Mouse (Mus musculus): Measurements from ENCODE around the gene Jkamp. TPM values are rescaled to one million over a fixed set of nuclear protein-coding genes. Genes with fewer than 3 reads are reported as not detected.

Gene Jkamp
- polyA plus RNA-seq, 1 experiment from 2014 or later, result 54.9 TPM

- H3K4me3 ChIP-seq (ENCODE audit: low read depth, low read length), result no peak overlapping the region
- no peak for TF ChIP-seq CTCF (IDR thresholded peaks at IDR 0.05; ENCODE audit: low read depth)
- no peaks in the 10 kb centered on the region for H3K4me1 ChIP-seq (ENCODE audit: insufficient read depth)
- ATAC-seq (ENCODE audit: insufficient read depth), result no peak
- H3K27me3 ChIP-seq (ENCODE audit: insufficient read depth, low read length), result no peaks in the 10 kb centered on the region
- H3K36me3 ChIP-seq (ENCODE audit: insufficient read depth), result no peaks in the 10 kb centered on the region
- DNase-seq, result no peak
- 73% methylated on average over 6 of the region's 6 CpGs for WGBS
- H3K27ac ChIP-seq (ENCODE audit: low read depth), result no peak overlapping the region
- H3K9me3 ChIP-seq (ENCODE audit: low read depth, low read length), result no peaks in the 10 kb centered on the region
- H3K9ac ChIP-seq, result no peak overlapping the region
- H3K4me2 ChIP-seq, result no peak overlapping the region
Measured at GRCm38 (mm10) chr12:72115126-72115525, 29.7 kb downstream of the Jkamp start.

DNA sequence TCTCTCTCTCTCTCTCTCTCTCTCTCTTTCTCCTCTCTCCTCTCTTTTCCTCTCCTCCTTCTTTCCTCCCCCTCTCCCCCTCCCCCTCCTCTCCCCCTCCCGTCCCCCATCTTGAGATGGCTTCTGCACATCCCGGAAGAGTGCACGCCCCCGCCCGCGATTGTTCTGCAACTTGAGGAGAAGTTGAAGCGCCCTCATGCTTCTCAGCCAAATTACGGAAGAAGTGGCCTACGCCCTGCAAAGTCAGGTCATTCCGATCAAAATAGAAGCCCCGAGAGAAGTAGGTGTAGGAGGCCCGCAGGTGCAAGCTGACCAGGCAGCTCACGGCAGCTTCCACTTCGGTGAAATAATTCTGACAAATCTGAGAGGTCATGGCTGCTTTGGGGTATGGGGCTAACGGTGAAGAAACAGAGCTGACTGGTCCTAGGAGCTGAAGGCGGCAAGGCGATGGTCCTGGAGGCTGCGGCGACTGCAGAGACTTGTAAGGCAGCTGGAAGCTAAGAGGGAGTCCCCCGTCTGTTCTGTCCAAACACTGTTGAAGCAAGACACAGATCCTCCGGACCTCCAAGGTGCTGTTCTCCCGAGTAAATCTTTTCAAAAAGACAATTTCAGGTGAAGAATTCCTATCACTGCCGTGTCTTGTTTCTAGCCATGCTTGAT, 30.4 kb downstream of the Jkamp start:
- no peak overlapping the region for H3K27ac ChIP-seq (ENCODE audit: low read depth)
- no peaks in the 10 kb centered on the region for H3K9me3 ChIP-seq (ENCODE audit: low read depth, low read length)
- no peak for TF ChIP-seq CTCF (IDR thresholded peaks at IDR 0.05; ENCODE audit: low read depth)
- no peak overlapping the region for H3K4me3 ChIP-seq (ENCODE audit: low read depth, low read length)
- H3K4me2 ChIP-seq, result no peak overlapping the region
- DNase-seq (no peak), ATAC-seq (ENCODE audit: insufficient read depth) (no peak)
- no peak overlapping the region for H3K9ac ChIP-seq
- H3K27me3 ChIP-seq (ENCODE audit: insufficient read depth, low read length), result no peaks in the 10 kb centered on the region
- 65% methylated on average over 22 of the region's 23 CpGs for WGBS
- H3K36me3 ChIP-seq (ENCODE audit: insufficient read depth), result no peaks in the 10 kb centered on the region
- H3K4me1 ChIP-seq (ENCODE audit: insufficient read depth), result no peaks in the 10 kb centered on the region

- DNase-seq (no peak), ATAC-seq (ENCODE audit: insufficient read depth) (no peak)
- H3K9me3 ChIP-seq (ENCODE audit: low read depth, low read length), result no peaks in the 10 kb centered on the region
- no peaks in the 10 kb centered on the region for H3K36me3 ChIP-seq (ENCODE audit: insufficient read depth)
- H3K9ac ChIP-seq, result no peak overlapping the region
- no peaks in the 10 kb centered on the region for H3K4me1 ChIP-seq (ENCODE audit: insufficient read depth)
- no peak overlapping the region for H3K27ac ChIP-seq (ENCODE audit: low read depth)
- H3K4me3 ChIP-seq (ENCODE audit: low read depth, low read length), result no peak overlapping the region
- H3K4me2 ChIP-seq, result no peak overlapping the region
- TF ChIP-seq CTCF (IDR thresholded peaks at IDR 0.05; ENCODE audit: low read depth), result no peak
- H3K27me3 ChIP-seq (ENCODE audit: insufficient read depth, low read length), result no peaks in the 10 kb centered on the region
- 91% methylated on average over 10 of the region's 10 CpGs for WGBS
Measured at GRCm38 (mm10) chr12:72129203-72129602, 43.8 kb downstream of the Jkamp start.

- DNase-seq (no peak), ATAC-seq (ENCODE audit: insufficient read depth) (no peak)
- no peaks in the 10 kb centered on the region for H3K27me3 ChIP-seq (ENCODE audit: insufficient read depth, low read length)
- 81% methylated on average over 4 of the region's 4 CpGs for WGBS
- no peak overlapping the region for H3K9ac ChIP-seq
- no peak overlapping the region for H3K4me3 ChIP-seq (ENCODE audit: low read depth, low read length)
- no peak overlapping the region for H3K27ac ChIP-seq (ENCODE audit: low read depth)
- no peaks in the 10 kb centered on the region for H3K4me1 ChIP-seq (ENCODE audit: insufficient read depth)
- H3K36me3 ChIP-seq (ENCODE audit: insufficient read depth), result no peaks in the 10 kb centered on the region
- TF ChIP-seq CTCF (IDR thresholded peaks at IDR 0.05; ENCODE audit: low read depth), result no peak
- H3K9me3 ChIP-seq (ENCODE audit: low read depth, low read length), result no peaks in the 10 kb centered on the region
- no peak overlapping the region for H3K4me2 ChIP-seq
Measured at GRCm38 (mm10) chr12:72150786-72151185, 65.4 kb downstream of the Jkamp start.

Small RNAs within 50 kb of the gene (microRNA-seq; reads per million reads assigned to microRNA genes)
- gene Gm24466 (ENCODE audit: borderline number of aligned reads), result not detected

Other genes with a start within 250 kb of the Jkamp start
- gene Gpr135, start 14.5 kb upstream of the Jkamp start, polyA plus RNA-seq (2014; fragmentation: Nextera tagmentation; extraction: Ambion mirVana), result 0.68 and 0.88 TPM in 2 replicates
- gene L3hypdh, start 150 bp upstream of the Jkamp start, polyA plus RNA-seq (2014; fragmentation: Nextera tagmentation; extraction: Ambion mirVana), result 25.0 and 25.2 TPM in 2 replicates
- gene Ccdc175, start 99.4 kb downstream of the Jkamp start, polyA plus RNA-seq (2014; fragmentation: Nextera tagmentation; extraction: Ambion mirVana), result not detected in 2 replicates

Data from lung, embryonic 14.5 days (tissue).